Mouse (Mus musculus) neural tube, embryonic 14.5 days (tissue): ENCODE data around the gene Kcnh2. TPM values are rescaled to one million over a fixed set of nuclear protein-coding genes. Genes with fewer than 3 reads are reported as not detected.

ENCODE experiments used
- ATAC-seq: fragments of 200-750 bp; cut with Nextera tagmentation; 2 replicates; pipeline ENCODE4 v1.8.0; 2017; ENCODE audit warnings: low read depth, mild to moderate bottlenecking, moderate TSS enrichment, moderate library complexity
- H3K27ac ChIP-seq: fragments of 300-500 bp; sonication (generic); 2 replicates; pipeline ENCODE4 v1.5.1; 2014; ENCODE audit warnings: low read depth, mild to moderate bottlenecking, control low read depth, low read length, moderate library complexity, mixed read lengths
- H3K27me3 ChIP-seq: fragments of 300-500 bp; sonication (generic); 2 replicates; pipeline ENCODE4 v1.6.1; 2014; ENCODE audit warnings: low read length; ENCODE audit not compliant: control insufficient read depth, insufficient read depth
- H3K36me3 ChIP-seq: fragments of 300-500 bp; sonication (generic); 2 replicates; pipeline ENCODE4 v1.6.1; 2014; ENCODE audit warnings: low read length, mixed read lengths; ENCODE audit not compliant: control insufficient read depth, insufficient read depth
- H3K4me1 ChIP-seq: fragments of 300-500 bp; sonication (generic); 2 replicates; pipeline ENCODE4 v1.6.1; 2014; ENCODE audit warnings: low read length; ENCODE audit not compliant: control insufficient read depth, insufficient read depth
- H3K4me2 ChIP-seq: fragments of 300-500 bp; sonication (generic); 2 replicates; pipeline ENCODE4 v1.6.1; 2014; ENCODE audit warnings: mild to moderate bottlenecking, low read depth, low read length, control low read depth
- H3K4me3 ChIP-seq: fragments of 300-500 bp; sonication (generic); 2 replicates; pipeline ENCODE4 v1.5.1; 2014; ENCODE audit warnings: low read depth, low read length, control low read depth, mixed read lengths
- H3K9ac ChIP-seq: fragments of 300-500 bp; sonication (generic); replicated peaks from 2 replicates; pipeline ENCODE4 v1.6.1; 2014; ENCODE audit warnings: low read depth, mild to moderate bottlenecking, control low read depth, low read length, mixed read lengths
- H3K9me3 ChIP-seq: fragments of 300-500 bp; sonication (generic); 2 replicates; pipeline ENCODE4 v1.6.1; 2016; ENCODE audit warnings: low read length; ENCODE audit not compliant: control insufficient read depth
- WGBS: fragments of 180-500 bp; shearing (Covaris S2); extraction: QIAGEN DNeasy Blood & Tissue Kit; methylation state at CpG from one replicate; pipeline ENCODE4 v1.1.7; 2014; 5-methylcytosine and 5-hydroxymethylcytosine counted together
- polyA plus RNA-seq: library from polyadenylated mRNA; unstranded; fragments of >200 nt; fragmentation: Nextera tagmentation; extraction: Ambion mirVana; gene quantifications from 2 replicates; pipeline ENCODE4 v1.2.1, GENCODE M21; 2014

The Kcnh2 gene
- polyA plus RNA-seq, 1 experiment from 2014 or later = 13.6 TPM

- no peak overlapping the region for H3K4me2 ChIP-seq
- no peaks in the 10 kb centered on the region; the same call in 1 of the 2 replicates for H3K36me3 ChIP-seq
- peaks cover 28% of the 10 kb centered on the region for H3K4me1 ChIP-seq
- no peak overlapping the region for H3K9ac ChIP-seq
- ATAC-seq = no peak
- no peak overlapping the region for H3K4me3 ChIP-seq
- no peak overlapping the region for H3K27ac ChIP-seq
- 83% methylated on average over 4 of the region's 4 CpGs for WGBS
- H3K9me3 ChIP-seq = no peaks in the 10 kb centered on the region
- no peaks in the 10 kb centered on the region for H3K27me3 ChIP-seq
Measured at GRCm38 (mm10) chr5:24332401-24332800, 19.0 kb downstream of the Kcnh2 start.

GRCm38 (mm10) chr5:24329965-24330298 is 21.5 kb downstream of the Kcnh2 start:
- WGBS = 31% methylated on average over 5 of the region's 5 CpGs
- no peak overlapping the region for H3K4me3 ChIP-seq
- H3K27ac ChIP-seq = peak overlapping the region; percentile 74
- no peaks in the 10 kb centered on the region for H3K9me3 ChIP-seq
- ATAC-seq = no peak; the same call in 1 of the 2 replicates
- peak overlapping the region; percentile 52; the same call in 1 of the 2 replicates for H3K4me2 ChIP-seq
- H3K4me1 ChIP-seq = peaks cover 20% of the 10 kb centered on the region
- H3K36me3 ChIP-seq = peaks cover 5% of the 10 kb centered on the region
- peak overlapping the region; percentile 48; the same call in 1 of the 2 replicates for H3K9ac ChIP-seq
- H3K27me3 ChIP-seq = no peaks in the 10 kb centered on the region

GRCm38 (mm10) chr5:24329212-24329964 is 22.0 kb downstream of the Kcnh2 start:
- peak overlapping the region; percentile 52 for H3K4me2 ChIP-seq
- H3K4me3 ChIP-seq = peak overlapping the region; percentile 20; the same call in 1 of the 2 replicates

GRCm38 (mm10) chr5:24328813-24329211 is 22.6 kb downstream of the Kcnh2 start:
- ATAC-seq = no peak
- no peaks in the 10 kb centered on the region for H3K27me3 ChIP-seq
- H3K27ac ChIP-seq = peak overlapping the region; percentile 74
- peak overlapping the region; percentile 52 for H3K4me2 ChIP-seq
- 53% methylated on average over 6 of the region's 6 CpGs for WGBS
- H3K4me1 ChIP-seq = peaks cover 20% of the 10 kb centered on the region
- H3K36me3 ChIP-seq = peaks cover 14% of the 10 kb centered on the region
- peak overlapping the region; percentile 20; the same call in 1 of the 2 replicates for H3K4me3 ChIP-seq
- H3K9me3 ChIP-seq = no peaks in the 10 kb centered on the region
- H3K9ac ChIP-seq = peak overlapping the region; percentile 48

More at GRCm38 (mm10) chr5:24329212-24329964, 22.0 kb downstream of the Kcnh2 start:
- no peaks in the 10 kb centered on the region for H3K27me3 ChIP-seq
- WGBS = 3% methylated on average over 24 of the region's 27 CpGs
- peak; percentile 90 for ATAC-seq
- H3K9me3 ChIP-seq = no peaks in the 10 kb centered on the region
- H3K4me1 ChIP-seq = peaks cover 20% of the 10 kb centered on the region
- peak overlapping the region; percentile 74 for H3K27ac ChIP-seq
- H3K36me3 ChIP-seq = peaks cover 9% of the 10 kb centered on the region
- H3K9ac ChIP-seq = peak overlapping the region; percentile 48

GRCm38 (mm10) chr5:24326842-24327417 is 24.5 kb downstream of the Kcnh2 start:
- H3K4me1 ChIP-seq = peaks cover 28% of the 10 kb centered on the region
- 69% methylated on average over 4 of the region's 4 CpGs for WGBS
- no peak overlapping the region for H3K4me2 ChIP-seq
- no peaks in the 10 kb centered on the region for H3K9me3 ChIP-seq
- no peak overlapping the region for H3K4me3 ChIP-seq
- peaks cover 19% of the 10 kb centered on the region for H3K36me3 ChIP-seq
- ATAC-seq = no peak
- H3K27me3 ChIP-seq = no peaks in the 10 kb centered on the region
- no peak overlapping the region for H3K27ac ChIP-seq
- H3K9ac ChIP-seq = no peak overlapping the region

- peaks cover 30% of the 10 kb centered on the region for H3K4me1 ChIP-seq
- WGBS = 92% methylated on average over 15 of the region's 15 CpGs
- no peak overlapping the region for H3K4me3 ChIP-seq
- no peaks in the 10 kb centered on the region for H3K9me3 ChIP-seq
- peaks cover 19% of the 10 kb centered on the region; the same call in 1 of the 2 replicates for H3K36me3 ChIP-seq
- 0 out of 2 replicates have a peak overlapping the region, but pooled peaks have one; percentile 28 for H3K9ac ChIP-seq
- H3K4me2 ChIP-seq = no peak overlapping the region
- H3K27me3 ChIP-seq = no peaks in the 10 kb centered on the region
- H3K27ac ChIP-seq = no peak overlapping the region
- no peak for ATAC-seq
Measured at GRCm38 (mm10) chr5:24326166-24326841, 25.1 kb downstream of the Kcnh2 start.

- H3K27ac ChIP-seq = no peak overlapping the region
- peaks cover 19% of the 10 kb centered on the region; the same call in 1 of the 2 replicates for H3K36me3 ChIP-seq
- no peaks in the 10 kb centered on the region for H3K9me3 ChIP-seq
- H3K4me1 ChIP-seq = peaks cover 29% of the 10 kb centered on the region
- no peaks in the 10 kb centered on the region for H3K27me3 ChIP-seq
- H3K4me2 ChIP-seq = no peak overlapping the region
- H3K9ac ChIP-seq = no peak overlapping the region
- WGBS = 49% methylated on average over 14 of the region's 14 CpGs
- no peak for ATAC-seq
- H3K4me3 ChIP-seq = no peak overlapping the region
Measured at GRCm38 (mm10) chr5:24325251-24325650, 26.2 kb downstream of the Kcnh2 start.

GRCm38 (mm10) chr5:24321711-24322682 is 29.4 kb downstream of the Kcnh2 start:
- 7% methylated on average over 22 of the region's 22 CpGs for WGBS
- Histone ChIP-seq H3K4me1 (peaks cover 14% of the 10 kb centered on the region; the same call in 1 of the 2 replicates), H3K4me2 (no peak overlapping the region), H3K9ac (peak overlapping the region; percentile 29), H3K27ac (no peak overlapping the region; the same call in 1 of the 2 replicates), H3K4me3 (no peak overlapping the region), H3K9me3 (no peaks in the 10 kb centered on the region), H3K27me3 (no peaks in the 10 kb centered on the region), H3K36me3 (peaks cover 29% of the 10 kb centered on the region)
- peak; percentile 32; the same call in 1 of the 2 replicates for ATAC-seq
